Mouse (Mus musculus) lung, adult 18-20 months (tissue): ENCODE results near the gene Enox1.

Source experiments
- DNase-seq, 2 experiments: peaks; one replicate each; pipeline ENCODE4 v3.0.0; 2022; ENCODE audit warnings: mixed read lengths in 2 of 2

Gene Enox1

DNA sequence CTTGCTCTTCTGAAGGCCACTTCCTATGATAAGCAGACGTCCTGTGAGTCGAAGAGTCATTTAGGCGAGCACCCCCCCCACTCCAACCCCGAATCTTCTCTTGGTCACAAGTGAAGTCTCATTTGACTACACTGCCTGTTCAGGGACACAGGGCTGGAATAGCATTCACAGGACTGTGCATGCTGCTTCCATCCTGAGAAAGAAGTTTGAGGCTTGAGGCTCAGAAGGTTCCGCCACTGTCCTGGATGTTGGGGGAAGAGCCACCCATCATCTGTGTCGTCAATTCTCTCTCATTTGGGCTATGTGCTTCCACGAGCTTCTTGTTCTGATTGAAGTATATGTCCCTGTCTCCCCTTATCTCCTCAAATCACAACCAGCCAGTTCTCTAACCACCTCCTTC, 220.2 kb downstream of the Enox1 start:
- no peak for DNase-seq

- no peak for DNase-seq
These were observed 220.9 kb downstream of the Enox1 start for GRCm38 (mm10) chr14:77377439-77377838.

DNA sequence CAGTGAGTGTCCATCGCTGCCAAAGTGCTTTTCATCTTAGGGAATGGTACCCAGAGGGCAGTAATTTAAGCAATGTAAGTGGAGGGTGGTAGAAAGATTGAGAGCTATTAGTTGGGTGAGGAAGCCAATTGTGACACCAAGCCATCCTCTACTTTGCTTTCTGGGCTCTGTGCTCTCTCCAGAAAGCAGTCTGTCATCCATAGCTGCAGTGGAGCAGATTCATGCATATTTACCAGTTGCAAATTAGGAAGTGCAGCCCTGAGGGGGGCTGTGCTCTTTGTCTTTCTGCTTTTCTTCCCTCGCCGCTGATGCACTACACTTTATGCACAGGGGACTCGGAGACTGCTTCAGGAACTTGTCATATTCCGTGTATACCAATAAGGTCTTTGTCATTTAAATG, 221.3 kb downstream of the Enox1 start:
- no peak for DNase-seq

DNA sequence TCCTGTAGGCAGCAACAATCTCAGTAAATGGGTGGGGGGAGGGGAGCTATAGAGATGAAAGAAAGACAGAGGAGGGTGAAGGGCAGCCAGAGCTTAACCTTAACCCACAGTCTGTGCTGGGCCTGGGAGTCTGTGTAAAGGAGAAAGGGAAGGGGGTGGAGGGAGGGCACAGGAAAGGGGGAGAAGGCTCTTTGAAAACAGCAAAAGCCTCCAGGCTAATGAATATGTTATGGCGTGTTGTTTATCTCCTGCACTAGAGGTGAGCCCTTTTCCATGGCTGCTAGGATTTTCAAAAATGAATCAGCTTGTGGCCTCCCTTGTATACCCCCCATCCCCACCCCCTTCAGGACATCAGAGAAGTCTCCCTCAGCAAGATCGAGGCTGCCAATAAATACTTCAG, 225.0 kb downstream of the Enox1 start:
- DNase-seq = no peak

DNA sequence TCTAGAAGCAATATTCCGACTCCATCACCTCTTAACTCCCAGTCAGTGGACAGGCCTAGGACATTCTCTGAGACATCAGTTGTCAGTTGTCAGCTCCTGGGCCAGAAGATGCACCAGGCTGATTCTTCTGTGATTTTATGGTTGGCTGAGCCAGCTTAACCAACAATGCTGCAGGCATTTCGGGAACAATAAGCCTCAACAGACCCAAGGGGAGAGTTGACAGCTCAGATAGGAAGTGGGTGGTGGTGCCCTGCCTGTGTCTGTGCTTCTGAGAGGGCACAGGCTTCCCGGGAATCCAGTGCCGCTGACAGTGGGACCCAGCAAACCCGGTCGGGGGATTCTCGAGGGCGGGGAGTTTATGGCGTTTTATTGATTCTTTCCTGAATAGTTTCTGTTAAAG, 229.1 kb downstream of the Enox1 start:
- DNase-seq = no peak

DNA sequence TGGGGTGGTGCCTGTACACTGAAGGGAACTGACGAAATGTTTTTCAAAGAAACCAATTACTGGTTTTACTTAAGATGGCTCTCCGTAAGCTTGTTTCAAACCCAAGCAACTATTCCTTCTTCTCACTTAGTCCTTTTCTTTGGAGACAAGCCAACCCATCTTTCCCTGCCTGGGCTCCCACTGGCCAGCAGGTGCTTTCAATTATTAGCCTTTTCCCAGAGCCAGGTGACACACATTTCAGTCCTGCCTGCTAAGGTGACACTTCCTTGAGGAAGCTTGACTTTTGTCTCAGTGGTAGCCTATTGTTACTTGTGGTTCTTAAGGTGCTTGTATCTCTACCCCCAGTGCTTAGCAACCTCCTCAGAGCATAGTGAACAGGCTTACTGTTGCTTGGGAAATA, 231.3 kb downstream of the Enox1 start:
- DNase-seq = no peak

DNA sequence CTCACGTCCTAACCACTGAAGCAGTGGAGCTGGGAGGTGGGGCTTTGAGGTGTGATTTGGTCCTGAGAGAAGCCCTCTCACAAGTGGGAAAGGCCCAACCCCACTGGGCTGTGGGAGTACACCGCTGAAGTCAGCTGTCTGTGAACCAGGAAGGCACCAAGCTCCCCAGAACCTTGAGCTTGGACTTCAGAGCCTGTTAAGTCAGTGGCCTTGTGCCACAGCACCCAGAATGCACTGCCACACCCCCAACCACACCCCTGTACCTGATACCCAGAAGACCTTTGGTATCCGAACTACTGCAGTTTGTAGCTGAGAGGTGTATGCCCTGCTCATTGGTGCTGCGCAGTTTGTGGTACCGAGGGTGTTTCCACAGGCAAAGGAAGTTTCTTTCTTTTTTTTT, 232.7 kb downstream of the Enox1 start:
- DNase-seq = no peak

DNA sequence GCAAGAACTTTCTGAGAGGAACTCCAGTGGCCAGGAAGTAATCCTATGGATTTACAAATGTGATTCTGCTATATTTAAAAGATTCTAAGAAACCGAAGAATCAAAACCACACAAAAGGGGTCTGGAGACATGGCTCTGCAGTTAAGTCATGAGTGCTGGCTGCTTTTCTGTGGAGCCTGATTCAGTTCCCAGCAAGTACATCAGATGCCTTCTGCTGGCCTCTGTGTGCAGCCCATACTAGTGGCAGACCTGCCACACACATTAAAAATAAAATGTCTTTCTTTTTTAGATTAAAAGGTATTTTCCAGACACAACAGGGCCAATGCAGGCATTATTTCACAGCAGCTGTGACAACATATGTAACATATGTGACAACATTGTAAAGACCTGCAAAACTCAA, 235.9 kb downstream of the Enox1 start:
- DNase-seq = no peak

- no peak for DNase-seq
These were observed 249.9 kb downstream of the Enox1 start for GRCm38 (mm10) chr14:77406241-77407114.

- no peak for DNase-seq
These were observed 252.8 kb downstream of the Enox1 start for GRCm38 (mm10) chr14:77409271-77409940.

- no peak for DNase-seq
These were observed 253.8 kb downstream of the Enox1 start for GRCm38 (mm10) chr14:77410354-77410753.

GRCm38 (mm10) chr14:77413106-77413505, 256.5 kb downstream of the Enox1 start:
- no peak for DNase-seq

- no peak for DNase-seq
These were observed 259.8 kb downstream of the Enox1 start for GRCm38 (mm10) chr14:77416358-77416757.

DNA sequence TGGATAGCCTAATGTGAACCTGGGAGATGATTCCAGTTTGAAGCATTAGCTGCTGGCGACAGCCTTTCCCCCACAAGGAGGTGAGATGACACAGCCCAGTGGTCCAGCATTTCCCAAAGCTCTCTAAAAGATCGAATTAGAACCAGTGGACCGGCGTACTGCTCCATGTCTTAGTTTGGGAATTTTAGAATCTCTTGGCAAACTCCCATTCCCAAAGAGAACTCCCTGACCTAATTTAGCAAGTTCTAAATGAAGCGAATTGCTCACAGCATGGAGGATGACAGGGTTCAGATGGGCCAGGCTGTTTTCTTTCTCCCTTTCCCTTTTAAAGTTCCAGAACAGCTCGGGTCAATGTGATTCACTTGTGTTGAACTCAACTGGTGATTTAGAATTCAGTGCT, 264.5 kb downstream of the Enox1 start:
- no peak for DNase-seq

- DNase-seq = no peak
These were observed 266.6 kb downstream of the Enox1 start for GRCm38 (mm10) chr14:77423194-77423593.

- no peak for DNase-seq
These were observed 282.9 kb downstream of the Enox1 start for GRCm38 (mm10) chr14:77439426-77439825.

DNA sequence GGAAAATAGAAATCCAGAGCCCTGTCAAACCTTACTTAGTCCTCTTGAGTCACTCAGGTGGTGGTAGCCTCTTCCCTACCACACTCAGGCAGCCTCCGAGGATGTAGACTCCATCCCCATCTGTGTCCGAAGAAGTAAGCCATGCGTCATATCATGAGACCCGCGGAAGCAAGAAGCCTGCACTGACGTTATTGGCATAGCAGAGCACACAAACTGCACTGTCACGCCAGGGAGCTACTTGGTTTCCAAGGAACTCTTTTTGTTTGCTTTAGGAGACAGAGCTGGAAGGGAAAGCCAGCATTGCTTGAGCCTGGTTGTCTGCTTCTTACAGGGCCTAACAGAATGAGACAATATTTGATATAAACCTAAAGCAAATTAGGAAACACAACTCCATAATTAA, 284.2 kb downstream of the Enox1 start:
- peak in 1 of 2 experiments; percentile 17 for DNase-seq

- DNase-seq = no peak
These were observed 285.0 kb downstream of the Enox1 start for GRCm38 (mm10) chr14:77441541-77441940.

GRCm38 (mm10) chr14:77448001-77448400, 291.4 kb downstream of the Enox1 start:
- peak; percentile 25 to 36 for DNase-seq

- DNase-seq = no peak
These were observed 295.4 kb downstream of the Enox1 start for GRCm38 (mm10) chr14:77451916-77452315.

- no peak for DNase-seq
These were observed 299.5 kb downstream of the Enox1 start for GRCm38 (mm10) chr14:77456066-77456465.

- DNase-seq = no peak
These were observed 300.3 kb downstream of the Enox1 start for GRCm38 (mm10) chr14:77456876-77457275.

GRCm38 (mm10) chr14:77458217-77458616, 301.7 kb downstream of the Enox1 start:
- DNase-seq = no peak

DNA sequence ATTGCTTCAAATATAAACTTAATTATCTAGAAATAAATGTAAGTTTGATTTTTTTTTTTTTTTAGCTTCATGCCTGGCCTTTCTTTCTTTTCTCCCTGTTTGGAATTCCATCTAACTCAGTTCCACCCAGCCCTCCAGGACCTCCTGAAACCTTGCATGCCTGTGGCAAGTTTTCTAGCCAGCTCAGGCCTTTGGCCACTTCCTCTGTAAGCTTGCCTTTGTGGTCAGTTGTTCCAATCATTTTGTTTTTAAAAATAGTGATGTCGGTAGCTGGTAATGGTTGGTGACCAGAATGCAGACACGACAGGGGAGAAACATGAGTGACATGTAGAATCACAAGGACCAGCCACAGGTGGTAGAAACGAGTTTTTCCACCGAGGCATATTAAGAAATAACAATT, 307.4 kb downstream of the Enox1 start:
- no peak for DNase-seq
